Mouse (Mus musculus): ENCODE results near the gene 4930407I10Rik. TPM values are rescaled to one million over a fixed set of nuclear protein-coding genes. Genes with fewer than 3 reads are reported as not detected.

Gene 4930407I10Rik
- polyA plus RNA-seq, 1 experiment = not detected

- Histone ChIP-seq H3K27me3 (replicated peaks) (peaks cover 6% of the 10 kb centered on the region), H3K4me1 (peaks cover 32% of the 10 kb centered on the region), H3K4me3 (replicated peaks) (peak within 1 kb of the TSS; percentile 97), H3K9me3 (no peaks in the 10 kb centered on the region), H3K36me3 (replicated peaks; ENCODE audit: low read length) (peaks cover 15% of the 10 kb centered on the region)
- TF ChIP-seq GATA1 (IDR thresholded peaks at IDR 0.05; ENCODE audit: borderline replicate concordance, low read length) = no peak
- peak; percentile 65; the same call in 1 of the 2 replicates for TF ChIP-seq FLI1 (IDR thresholded peaks at IDR 0.05; ENCODE audit: low read length)
These were observed 11.7 kb upstream of the 4930407I10Rik start, which contains the start of gene Snu13 for GRCm38 (mm10) chr15:82047080-82047883. Snu13 (minus strand) TSS chr15:82047598.

GRCm38 (mm10) chr15:82052544-82052943 is 6.4 kb upstream of the 4930407I10Rik start:
- no peak for TF ChIP-seq FLI1 (IDR thresholded peaks at IDR 0.05; ENCODE audit: low read length)
- TF ChIP-seq GATA1 (IDR thresholded peaks at IDR 0.05; ENCODE audit: borderline replicate concordance, low read length) = no peak
- peaks cover 26% of the 10 kb centered on the region for H3K4me1 ChIP-seq
- H3K27me3 ChIP-seq (replicated peaks) = peaks cover 17% of the 10 kb centered on the region
- H3K36me3 ChIP-seq (replicated peaks; ENCODE audit: low read length) = no peaks in the 10 kb centered on the region
- no peak overlapping the region for H3K4me3 ChIP-seq (replicated peaks)
- H3K9me3 ChIP-seq = no peaks in the 10 kb centered on the region

GRCm38 (mm10) chr15:82063909-82064308 is 5.0 kb downstream of the 4930407I10Rik start:
- no peak overlapping the region for H3K4me3 ChIP-seq (replicated peaks)
- TF ChIP-seq FLI1 (IDR thresholded peaks at IDR 0.05; ENCODE audit: low read length) (no peak), GATA1 (IDR thresholded peaks at IDR 0.05; ENCODE audit: borderline replicate concordance, low read length) (no peak)
- H3K27me3 ChIP-seq (replicated peaks) = peaks cover 84% of the 10 kb centered on the region
- H3K4me1 ChIP-seq = peaks cover 5% of the 10 kb centered on the region; the same call in 1 of the 2 replicates
- H3K36me3 ChIP-seq (replicated peaks; ENCODE audit: low read length) = no peaks in the 10 kb centered on the region
- no peaks in the 10 kb centered on the region for H3K9me3 ChIP-seq

GRCm38 (mm10) chr15:82065511-82065910 is 6.6 kb downstream of the 4930407I10Rik start:
- peaks cover 82% of the 10 kb centered on the region for H3K27me3 ChIP-seq (replicated peaks)
- no peaks in the 10 kb centered on the region for H3K36me3 ChIP-seq (replicated peaks; ENCODE audit: low read length)

GRCm38 (mm10) chr15:82069898-82070297 is 10.9 kb downstream of the 4930407I10Rik start, which contains the start of gene Mei1:
Mei1 (plus strand) TSS chr15:82069996.
- Histone ChIP-seq H3K27me3 (replicated peaks) (peaks cover 66% of the 10 kb centered on the region), H3K4me1 (peaks cover 11% of the 10 kb centered on the region; the same call in 1 of the 2 replicates), H3K9me3 (peaks cover 12% of the 10 kb centered on the region), H3K36me3 (replicated peaks; ENCODE audit: low read length) (no peaks in the 10 kb centered on the region), H3K4me3 (replicated peaks) (peak within 1 kb of the TSS; percentile 46)
- TF ChIP-seq GATA1 (IDR thresholded peaks at IDR 0.05; ENCODE audit: borderline replicate concordance, low read length) = no peak
- no peak for TF ChIP-seq FLI1 (IDR thresholded peaks at IDR 0.05; ENCODE audit: low read length)

More at GRCm38 (mm10) chr15:82065511-82065910, 6.6 kb downstream of the 4930407I10Rik start:
- TF ChIP-seq FLI1 (IDR thresholded peaks at IDR 0.05; ENCODE audit: low read length) (no peak), GATA1 (IDR thresholded peaks at IDR 0.05; ENCODE audit: borderline replicate concordance, low read length) (no peak)
- peaks cover 8% of the 10 kb centered on the region for H3K9me3 ChIP-seq
- no peak overlapping the region for H3K4me3 ChIP-seq (replicated peaks)
- peaks cover 11% of the 10 kb centered on the region; the same call in 1 of the 2 replicates for H3K4me1 ChIP-seq

- Histone ChIP-seq H3K36me3 (replicated peaks; ENCODE audit: low read length) (no peaks in the 10 kb centered on the region), H3K27me3 (replicated peaks) (peaks cover 56% of the 10 kb centered on the region), H3K4me3 (replicated peaks) (no peak overlapping the region), H3K4me1 (peaks cover 6% of the 10 kb centered on the region; the same call in 1 of the 2 replicates), H3K9me3 (peaks cover 12% of the 10 kb centered on the region)
- TF ChIP-seq GATA1 (IDR thresholded peaks at IDR 0.05; ENCODE audit: borderline replicate concordance, low read length) (no peak), FLI1 (IDR thresholded peaks at IDR 0.05; ENCODE audit: low read length) (no peak)
These were observed 13.0 kb downstream of the 4930407I10Rik start for GRCm38 (mm10) chr15:82071816-82072469.

GRCm38 (mm10) chr15:82073490-82073889 is 14.5 kb downstream of the 4930407I10Rik start:
- H3K27me3 ChIP-seq (replicated peaks) = peaks cover 50% of the 10 kb centered on the region
- H3K36me3 ChIP-seq (replicated peaks; ENCODE audit: low read length) = no peaks in the 10 kb centered on the region
- TF ChIP-seq GATA1 (IDR thresholded peaks at IDR 0.05; ENCODE audit: borderline replicate concordance, low read length) = no peak
- TF ChIP-seq FLI1 (IDR thresholded peaks at IDR 0.05; ENCODE audit: low read length) = no peak
- H3K4me1 ChIP-seq = peaks cover 6% of the 10 kb centered on the region; the same call in 1 of the 2 replicates
- peaks cover 12% of the 10 kb centered on the region for H3K9me3 ChIP-seq
- no peak overlapping the region for H3K4me3 ChIP-seq (replicated peaks)

GRCm38 (mm10) chr15:82079883-82080282 is 20.9 kb downstream of the 4930407I10Rik start:
- Histone ChIP-seq H3K4me3 (replicated peaks) (no peak overlapping the region), H3K27me3 (replicated peaks) (peaks cover 50% of the 10 kb centered on the region)
- TF ChIP-seq GATA1 (IDR thresholded peaks at IDR 0.05; ENCODE audit: borderline replicate concordance, low read length) = no peak
- no peak for TF ChIP-seq FLI1 (IDR thresholded peaks at IDR 0.05; ENCODE audit: low read length)

GRCm38 (mm10) chr15:82081161-82081560 is 22.2 kb downstream of the 4930407I10Rik start:
- H3K9me3 ChIP-seq = no peaks in the 10 kb centered on the region
- no peak for TF ChIP-seq GATA1 (IDR thresholded peaks at IDR 0.05; ENCODE audit: borderline replicate concordance, low read length)
- no peak for TF ChIP-seq FLI1 (IDR thresholded peaks at IDR 0.05; ENCODE audit: low read length)
- no peak overlapping the region for H3K4me3 ChIP-seq (replicated peaks)
- no peaks in the 10 kb centered on the region for H3K36me3 ChIP-seq (replicated peaks; ENCODE audit: low read length)
- H3K4me1 ChIP-seq = no peaks in the 10 kb centered on the region
- H3K27me3 ChIP-seq (replicated peaks) = peaks cover 56% of the 10 kb centered on the region

More at GRCm38 (mm10) chr15:82079883-82080282, 20.9 kb downstream of the 4930407I10Rik start:
- H3K36me3 ChIP-seq (replicated peaks; ENCODE audit: low read length) = no peaks in the 10 kb centered on the region
- no peaks in the 10 kb centered on the region for H3K4me1 ChIP-seq
- no peaks in the 10 kb centered on the region for H3K9me3 ChIP-seq
